Mouse (Mus musculus) small intestine, adult 2 months (tissue): ENCODE data around the gene Nkrf.

Experiments used
- CTCF ChIP-seq: fragments of 200-500 bp; IDR thresholded peaks from 2 replicates; pipeline ENCODE4 v1.5.1; 2012; ENCODE audit warnings: low read depth, mild to moderate bottlenecking, control low read depth, inconsistent platforms, low read length, moderate library complexity, mixed read lengths; ENCODE audit not compliant: insufficient replicate concordance, insufficient read length; ENCODE audit errors: extremely low read depth
- POLR2A ChIP-seq: fragments of 200-500 bp; IDR thresholded peaks from 2 replicates; pipeline ENCODE4 v1.6.1; 2012; ENCODE audit warnings: low read depth, mild to moderate bottlenecking, control low read depth, inconsistent platforms, low read length, moderate library complexity

DNA sequence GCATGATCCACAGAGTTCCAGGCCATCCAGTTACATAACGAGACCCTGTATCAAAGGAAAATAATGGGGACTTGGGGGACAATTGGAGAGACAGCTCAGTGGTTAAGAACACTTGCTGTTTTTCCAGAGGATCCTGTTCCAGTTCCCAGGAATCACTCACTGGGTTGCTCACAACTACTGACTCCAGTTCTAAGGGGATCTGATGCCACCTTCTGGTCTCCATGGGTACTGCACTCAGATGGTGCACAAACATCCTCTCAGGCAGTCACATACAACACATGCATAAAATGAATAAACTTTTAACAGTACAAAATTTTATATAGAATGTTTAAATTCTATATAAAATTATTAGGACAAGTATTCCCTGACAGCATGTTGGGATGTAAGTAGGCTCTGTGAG, 18.0 kb downstream of the Nkrf start:
- TF ChIP-seq POLR2A (no peak), CTCF (no peak)
